Mouse (Mus musculus) cerebellum, adult 11-12 months (tissue): ENCODE results near the gene Nos2.
"Not testable (repeated sequence)": the region's sequence is repeated elsewhere in the genome, so short reads cannot be mapped to it uniquely, and the experiment has no call there.

Source experiments
- DNase-seq: peaks from one replicate; pipeline ENCODE4 v3.0.0; 2022

The Nos2 gene

GRCm38 (mm10) chr11:78959841-78960520 lies 39.4 kb downstream of the Nos2 start:
- DNase-seq: no peak

- DNase-seq: no peak
Measured at GRCm38 (mm10) chr11:78961221-78961620, 40.6 kb downstream of the Nos2 start.

GRCm38 (mm10) chr11:78967371-78967770 lies 46.8 kb downstream of the Nos2 start:
- DNase-seq: no peak

GRCm38 (mm10) chr11:78968121-78968520 lies 47.5 kb downstream of the Nos2 start:
- no peak for DNase-seq

GRCm38 (mm10) chr11:78971096-78971495 lies 50.5 kb downstream of the Nos2 start:
- no peak for DNase-seq

- DNase-seq: no peak
Measured at GRCm38 (mm10) chr11:78971746-78972145, 51.2 kb downstream of the Nos2 start.

- DNase-seq: no peak
Measured at GRCm38 (mm10) chr11:78972328-78972727, 51.7 kb downstream of the Nos2 start.

GRCm38 (mm10) chr11:78972811-78973351 lies 52.3 kb downstream of the Nos2 start:
- DNase-seq: no peak

- no peak for DNase-seq
Measured at GRCm38 (mm10) chr11:78973381-78974150, 53.0 kb downstream of the Nos2 start.

- no peak for DNase-seq
Measured at GRCm38 (mm10) chr11:78976731-78977510, 56.3 kb downstream of the Nos2 start.

- DNase-seq: no peak
Measured at GRCm38 (mm10) chr11:78978176-78979019, 57.8 kb downstream of the Nos2 start.

- DNase-seq: no peak
Measured at GRCm38 (mm10) chr11:78980083-78980634, 59.6 kb downstream of the Nos2 start.

GRCm38 (mm10) chr11:78982042-78982441 lies 61.5 kb downstream of the Nos2 start:
- no peak for DNase-seq

GRCm38 (mm10) chr11:78982513-78983291 lies 62.1 kb downstream of the Nos2 start:
- no peak for DNase-seq

GRCm38 (mm10) chr11:78983539-78983938 lies 63.0 kb downstream of the Nos2 start:
- DNase-seq: no peak

GRCm38 (mm10) chr11:78984483-78985177 lies 64.0 kb downstream of the Nos2 start, which contains the start of gene Lgals9:
TSS of gene Lgals9 (minus strand) at chr11:78984946.
- no peak for DNase-seq

GRCm38 (mm10) chr11:78985505-78985904 lies 64.9 kb downstream of the Nos2 start:
- DNase-seq: no peak

- no peak for DNase-seq
Measured at GRCm38 (mm10) chr11:78986311-78987002, 65.9 kb downstream of the Nos2 start.

- not testable (repeated sequence) for DNase-seq
Measured at GRCm38 (mm10) chr11:78989206-78989605, 68.6 kb downstream of the Nos2 start.

GRCm38 (mm10) chr11:78990096-78990495 lies 69.5 kb downstream of the Nos2 start:
- no peak for DNase-seq
